Mouse (Mus musculus) right cerebral cortex, postnatal 36 days (tissue): ENCODE results near the gene Rmnd1.
A peak's percentile ranks its signal among the peaks of the same experiment; 100 is the strongest.
"Not testable (repeated sequence)": the region's sequence is repeated elsewhere in the genome, so short reads cannot be mapped to it uniquely, and the experiment has no call there.

Experiments used
- DNase-seq, 2 experiments: peaks; one replicate each; pipeline ENCODE4 v3.0.0; 2022; ENCODE audit warnings: low spot score in 2 of 2, mixed read lengths in 1 of 2

Rmnd1 gene

DNA sequence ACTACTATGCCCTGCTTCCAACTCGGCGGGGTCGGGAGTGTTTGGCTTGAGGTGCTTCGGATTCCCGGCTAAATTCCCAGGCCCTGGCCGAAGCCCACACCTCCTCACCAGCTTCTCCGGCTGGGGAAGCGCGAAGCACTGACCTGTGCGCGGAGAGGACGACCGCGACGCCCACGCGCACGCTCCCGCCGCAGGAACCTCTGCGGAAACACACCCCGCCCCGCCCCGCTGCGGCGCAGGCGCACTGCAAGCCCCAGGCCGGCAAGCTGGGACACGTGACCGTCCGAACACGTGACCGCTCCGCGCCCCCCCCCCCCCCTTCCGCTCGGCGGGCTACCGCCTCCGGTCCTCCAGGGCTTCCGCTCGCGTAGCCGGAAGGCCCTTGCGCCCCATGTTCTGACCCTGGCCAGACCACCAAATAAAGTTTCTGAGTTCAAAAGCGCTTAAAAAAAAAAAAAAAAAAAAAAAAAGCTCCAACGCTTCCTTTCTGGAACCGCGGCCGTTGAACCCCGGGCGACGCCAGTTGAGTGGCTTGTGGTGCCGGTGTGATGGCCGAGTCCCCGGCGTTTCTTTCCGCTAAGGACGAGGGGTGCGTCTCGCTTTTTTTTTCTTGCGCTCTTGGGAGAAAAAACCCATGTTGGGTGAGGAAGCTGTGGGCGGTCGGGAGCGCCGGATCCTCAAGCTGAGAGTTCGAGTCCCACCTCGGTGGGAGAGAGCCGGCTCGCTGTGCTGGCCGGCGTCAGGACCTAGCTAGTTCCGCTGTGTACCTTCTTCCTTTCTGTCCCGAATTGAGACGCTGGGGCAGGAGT lies at the start of gene Rmnd1, which contains the start of gene Armt1:
Gene Rmnd1, minus strand, starts transcription at position 266 of the 809 bp plus-strand sequence.
Gene Armt1, plus strand, starts transcription at position 345 of the 809 bp plus-strand sequence.
- peak; percentile 91 to 93 for DNase-seq

DNA sequence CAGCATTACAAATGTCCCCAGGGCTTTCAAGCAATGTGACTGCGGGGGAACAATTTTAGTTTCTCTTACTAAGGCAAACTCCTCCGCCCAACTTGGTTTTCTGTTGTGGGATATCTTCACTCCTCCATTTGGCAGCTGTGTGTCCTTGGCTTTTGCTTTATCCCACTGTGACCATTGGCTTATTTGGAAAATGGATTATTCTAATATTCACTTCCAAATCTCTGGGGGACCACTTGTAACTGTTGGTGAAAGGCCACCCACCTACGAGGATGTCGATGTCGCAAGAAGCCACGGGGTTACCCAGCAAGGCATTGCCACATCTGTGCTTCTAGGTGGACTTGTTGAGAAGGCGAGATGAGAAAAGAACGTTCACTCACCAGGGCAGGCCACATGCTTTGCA lies 49.5 kb upstream of the Rmnd1 start:
- no peak for DNase-seq

DNA sequence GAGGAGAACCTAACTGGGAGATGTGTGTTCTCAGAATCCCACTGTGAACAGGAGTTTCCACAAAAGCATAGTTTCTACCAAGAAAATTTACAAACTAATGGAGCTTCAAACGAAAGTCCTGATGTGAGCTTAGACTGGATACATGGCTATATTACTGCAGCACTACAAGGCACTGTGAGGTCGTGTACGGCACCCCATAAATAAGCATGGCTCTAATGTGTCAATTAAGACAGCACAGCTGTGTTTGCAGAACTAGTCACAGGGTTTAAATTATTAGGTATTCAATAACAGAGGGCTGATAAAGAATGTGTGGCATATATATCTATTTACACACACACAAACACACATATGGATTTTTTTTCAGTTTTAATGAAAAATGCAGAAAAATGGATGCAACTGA lies 48.7 kb upstream of the Rmnd1 start:
- no peak for DNase-seq

DNA sequence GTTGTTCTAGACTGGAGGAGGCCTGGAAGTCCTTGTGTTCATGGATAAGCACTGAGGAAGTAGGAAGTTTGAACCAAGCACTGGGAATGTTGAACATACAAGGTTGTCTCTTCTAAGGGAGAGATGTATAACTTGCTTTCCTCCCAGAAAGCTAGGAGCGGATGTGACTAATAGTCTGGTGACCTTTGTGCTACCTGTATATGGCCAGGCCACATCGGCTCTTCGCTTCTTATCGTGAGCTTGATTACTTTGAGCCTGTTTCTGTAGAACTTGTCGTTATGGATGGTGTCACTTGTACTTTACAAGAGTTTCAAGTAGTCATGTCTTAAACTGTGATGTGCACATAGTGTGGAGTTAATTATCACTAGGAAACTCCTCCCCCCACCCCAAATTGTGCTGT lies 44.4 kb upstream of the Rmnd1 start:
- no peak for DNase-seq

DNA sequence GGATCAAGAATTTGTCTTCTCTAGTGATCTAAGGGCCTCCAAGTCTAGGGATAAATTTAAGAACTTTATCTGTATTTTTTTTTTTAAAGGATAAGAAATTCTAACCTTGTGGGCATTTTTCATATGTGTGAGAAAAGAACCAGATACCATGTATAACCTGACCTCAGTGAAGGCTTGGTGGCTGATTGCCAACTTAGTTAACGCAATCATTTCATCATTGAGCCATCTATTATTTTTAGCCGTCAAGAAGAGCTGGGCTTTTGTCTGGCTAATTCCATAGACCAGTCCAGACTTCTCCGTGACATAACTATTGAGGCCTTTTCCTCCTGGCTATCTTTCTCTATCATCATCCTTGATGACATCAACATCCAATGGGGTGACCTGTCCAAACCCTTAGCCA lies 43.2 kb upstream of the Rmnd1 start:
- no peak for DNase-seq

DNA sequence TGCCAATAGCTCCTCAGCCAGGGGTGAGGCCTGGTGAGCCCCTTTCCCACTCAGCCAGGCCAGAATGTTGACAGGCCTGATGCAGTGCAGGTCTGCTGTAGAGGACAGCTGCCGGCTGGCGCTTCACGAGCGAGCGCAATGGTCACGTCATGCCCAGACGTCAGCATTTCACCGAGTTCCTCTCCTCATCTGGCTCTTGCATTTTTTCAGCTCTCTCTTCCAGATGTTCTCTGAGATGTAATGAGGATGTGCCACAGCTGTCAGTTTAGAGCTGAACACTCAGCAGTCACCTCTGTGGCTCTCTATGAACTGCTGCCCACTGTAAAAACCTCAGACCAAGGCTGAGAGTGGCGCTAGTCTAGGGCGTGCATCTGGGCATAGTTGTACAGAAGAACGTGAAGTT lies 41.4 kb upstream of the Rmnd1 start:
- DNase-seq, result no peak

DNA sequence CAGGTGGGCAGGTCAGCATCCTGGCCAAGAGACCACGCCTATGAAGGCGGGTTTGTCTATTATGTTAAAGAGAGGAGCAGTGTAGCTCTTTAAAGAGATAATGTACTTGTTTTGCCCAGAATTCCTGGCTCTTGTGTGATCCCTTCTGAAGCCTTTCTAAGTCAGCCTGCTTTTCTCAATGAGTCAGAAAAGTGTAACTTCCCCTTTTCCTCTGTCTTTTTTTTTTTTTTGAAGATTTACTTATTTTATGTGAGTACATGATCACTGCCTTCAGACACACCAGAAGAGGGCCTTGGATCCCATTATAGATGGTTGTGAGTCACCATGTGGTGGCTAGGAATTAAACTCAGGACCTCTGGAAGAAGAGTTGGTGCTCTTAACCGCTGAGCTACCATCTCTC lies 37.2 kb upstream of the Rmnd1 start:
- DNase-seq, result no peak

DNA sequence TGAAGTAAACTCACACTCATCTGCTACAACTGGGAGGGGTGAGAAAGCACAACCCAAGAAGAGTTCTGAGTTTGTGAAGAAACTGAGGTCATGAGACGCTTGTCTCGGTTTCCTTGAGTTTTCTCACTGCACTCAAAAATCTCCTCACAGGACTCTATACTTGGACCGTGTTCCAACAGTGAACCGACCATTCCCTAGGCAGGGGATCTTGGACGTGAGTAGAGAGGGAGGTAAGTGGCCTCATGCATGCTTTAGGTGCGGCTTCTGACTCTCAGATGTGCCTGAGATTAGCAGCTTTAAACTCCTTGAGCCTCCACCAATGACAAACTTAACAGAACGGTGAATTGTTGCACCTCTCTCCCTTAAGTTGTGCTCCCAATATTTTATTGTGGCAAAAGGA lies 33.6 kb upstream of the Rmnd1 start:
- DNase-seq, result no peak

DNA sequence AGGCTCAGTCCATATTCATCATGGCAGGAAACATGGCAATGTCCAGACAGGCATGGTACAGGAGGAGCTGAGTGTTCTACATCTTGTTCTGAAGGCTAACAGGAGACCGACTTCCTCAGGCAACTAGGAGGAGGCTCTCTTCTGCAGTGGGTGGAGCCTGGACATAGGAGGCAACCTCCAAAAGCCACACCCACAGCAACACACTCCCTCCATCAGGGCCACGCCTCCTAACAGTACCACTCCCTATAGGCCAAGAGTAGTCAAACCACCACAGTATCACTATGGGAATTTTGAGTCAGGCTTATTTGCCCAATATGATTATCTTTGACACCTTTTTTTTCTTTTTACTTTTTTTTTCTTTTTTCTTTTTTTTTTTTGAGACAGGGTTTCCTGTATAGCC lies 28.0 kb upstream of the Rmnd1 start:
- no peak for DNase-seq

DNA sequence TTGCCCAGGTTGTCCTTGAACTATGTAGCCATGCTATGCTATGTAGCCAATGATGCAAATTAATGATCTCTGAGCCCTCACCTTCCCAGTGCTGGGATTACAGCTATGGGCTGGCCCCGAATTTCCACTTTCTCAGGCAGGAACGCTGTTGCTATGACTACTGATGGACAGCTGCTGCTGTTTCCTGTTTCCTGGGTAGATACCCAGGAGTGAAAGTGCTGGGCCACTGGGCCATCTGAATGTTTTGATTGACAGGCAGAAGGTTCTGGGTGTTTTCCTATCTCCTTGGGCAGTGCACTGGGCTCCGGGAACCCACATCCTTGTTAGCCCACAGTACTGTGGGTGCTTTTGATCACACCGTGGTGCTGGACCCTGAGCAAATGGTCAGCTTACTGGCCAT lies 24.2 kb upstream of the Rmnd1 start:
- DNase-seq, result no peak

DNA sequence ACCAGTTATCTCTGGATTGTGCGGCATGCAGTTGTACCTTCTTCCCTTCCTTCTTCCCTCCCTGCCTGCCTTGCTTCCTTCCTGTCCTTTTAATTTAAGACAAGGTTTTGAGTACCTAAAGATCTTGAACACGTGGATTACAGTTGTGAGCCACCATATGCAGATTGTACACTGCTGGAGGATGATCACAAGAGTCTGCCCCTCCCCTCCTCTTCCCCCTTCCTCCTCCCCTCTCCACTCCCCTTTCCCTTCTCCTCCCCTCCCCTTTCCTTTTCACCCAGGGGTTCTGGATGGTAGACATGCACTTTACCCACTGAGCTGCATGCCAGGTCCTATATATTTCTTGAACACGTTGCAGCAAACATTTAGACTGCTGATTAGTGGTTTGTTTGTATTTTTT lies 3.2 kb upstream of the Rmnd1 start:
- no peak for DNase-seq

DNA sequence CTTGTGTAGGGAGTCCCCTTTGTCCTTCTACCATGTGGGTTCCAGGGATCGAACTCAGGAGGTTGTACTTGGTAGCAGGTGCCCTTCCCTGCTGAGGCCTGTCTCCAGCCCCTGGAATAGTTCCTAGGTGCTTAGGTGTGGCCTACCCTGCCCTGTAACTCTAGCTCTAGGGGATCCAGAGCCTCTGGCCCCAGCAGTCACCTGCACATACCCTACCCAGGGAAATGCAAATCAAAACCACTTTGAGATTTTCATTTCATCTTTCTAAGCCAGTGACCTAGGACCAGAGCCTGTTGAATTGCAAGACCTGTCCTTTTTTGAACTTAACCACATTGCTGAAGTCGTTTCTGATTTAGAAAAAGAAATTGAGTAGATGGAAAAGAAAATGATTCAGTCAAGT lies 1.7 kb upstream of the Rmnd1 start:
- DNase-seq, result not testable (repeated sequence)

DNA sequence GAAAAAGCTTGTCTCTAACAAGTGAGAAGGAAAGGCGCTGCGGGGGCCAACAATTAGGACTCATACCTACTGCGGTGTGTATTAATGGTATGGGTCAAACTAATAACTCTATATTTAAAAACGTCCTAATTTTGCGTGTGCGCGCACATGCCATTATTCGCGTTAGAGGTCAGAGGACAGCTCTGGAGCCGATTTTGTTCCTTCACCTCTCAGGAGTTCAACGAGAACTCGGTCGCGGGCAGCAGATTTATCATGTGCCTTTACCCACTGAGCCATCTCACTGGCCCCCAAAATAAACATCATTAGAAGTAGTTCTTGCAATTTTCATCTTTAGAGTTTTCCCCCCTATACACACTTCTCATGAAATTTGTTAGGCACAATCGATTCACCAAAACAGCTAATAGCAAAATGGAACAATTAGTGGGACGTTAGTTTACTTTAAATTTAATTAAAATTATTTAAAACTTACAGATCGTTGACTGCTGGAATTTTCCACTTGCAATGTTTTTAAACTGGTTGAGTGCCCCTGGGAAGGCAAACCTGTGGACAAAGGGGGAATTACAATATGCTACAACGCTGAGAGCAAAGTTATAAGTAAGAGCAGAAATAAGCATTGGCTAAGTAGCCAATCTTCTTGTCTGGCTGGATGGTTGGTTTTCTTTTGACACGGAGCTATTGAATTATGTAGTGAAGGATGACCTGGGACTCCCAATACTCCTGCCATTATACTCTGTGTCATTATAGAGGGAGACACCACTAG lies 988 bp upstream of the Rmnd1 start:
- DNase-seq, result no peak

DNA sequence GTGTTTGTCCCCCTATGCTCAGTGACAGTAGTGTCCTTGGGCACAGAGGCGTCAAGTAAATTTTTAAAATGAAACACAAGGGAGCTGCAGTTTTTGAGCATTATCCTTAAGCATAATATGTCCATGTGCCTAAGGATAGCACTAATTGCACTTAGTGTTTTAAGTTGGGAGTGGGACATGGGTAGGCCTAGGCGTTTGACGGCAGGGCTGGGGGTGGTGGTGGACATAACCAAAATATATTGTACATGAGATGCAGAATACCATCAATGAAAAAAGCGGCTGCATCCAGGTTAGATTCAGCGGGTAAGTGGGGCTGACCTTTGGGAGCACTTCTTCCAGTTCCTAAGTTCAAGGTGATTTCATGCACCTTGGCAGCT lies 454 bp downstream of the Rmnd1 start:
- no peak for DNase-seq

DNA sequence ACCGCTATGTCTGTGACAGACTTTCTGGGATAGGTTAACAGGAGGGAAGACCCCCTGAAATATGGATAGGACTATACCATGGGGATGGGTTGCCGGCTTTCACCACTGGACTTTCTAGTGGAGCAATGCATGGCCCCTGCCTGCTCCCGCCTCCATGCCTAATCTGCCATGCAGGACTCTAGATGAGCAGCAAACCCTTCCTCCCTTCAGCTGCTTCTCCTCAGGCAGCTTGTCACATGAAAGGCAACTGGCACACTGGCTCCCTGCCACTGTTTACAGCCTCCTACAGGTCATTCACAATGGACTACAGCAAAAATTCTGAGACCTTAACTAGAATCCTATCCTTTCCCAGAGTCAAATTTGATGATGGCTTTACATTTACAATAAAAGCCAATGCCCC lies 1.4 kb downstream of the Rmnd1 start:
- DNase-seq, result no peak

DNA sequence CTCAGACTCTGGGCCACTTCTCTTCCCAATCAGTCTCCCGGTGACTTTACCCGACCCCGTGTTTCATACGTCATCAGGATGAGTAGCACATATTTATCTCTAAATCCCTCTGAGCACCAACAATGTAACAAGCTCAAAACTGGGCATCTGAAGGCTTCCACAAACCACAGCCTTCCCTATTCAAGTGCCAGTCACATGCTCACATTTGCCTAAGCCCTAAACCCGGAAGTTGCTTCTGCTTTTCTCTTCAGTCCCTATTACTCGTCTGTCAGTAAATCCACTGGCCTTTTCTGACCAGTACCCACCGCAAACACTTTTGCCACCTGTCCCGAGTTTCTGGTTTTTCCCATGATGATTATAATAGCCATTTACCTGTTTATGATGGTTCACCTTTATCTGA lies 1.8 kb downstream of the Rmnd1 start:
- no peak for DNase-seq

DNA sequence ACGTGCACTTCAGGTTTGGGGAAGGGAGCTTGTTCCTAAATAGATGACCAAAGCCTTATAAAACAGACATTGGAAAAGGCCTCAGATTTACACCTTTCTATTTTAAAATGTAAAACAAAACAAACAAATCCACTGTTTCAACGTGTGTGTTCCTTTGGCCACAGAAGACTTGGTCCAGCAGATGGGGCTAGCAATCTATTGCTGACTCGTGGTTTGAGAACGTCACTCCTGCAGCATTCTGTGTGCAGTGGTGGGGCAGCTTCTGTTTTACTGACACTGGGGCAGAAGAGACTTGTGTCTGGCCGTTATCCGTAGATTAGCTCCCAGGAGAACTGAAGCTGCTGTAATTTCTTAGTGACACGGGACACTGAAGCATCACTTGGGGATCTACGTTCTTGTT lies 6.9 kb downstream of the Rmnd1 start:
- no peak for DNase-seq

DNA sequence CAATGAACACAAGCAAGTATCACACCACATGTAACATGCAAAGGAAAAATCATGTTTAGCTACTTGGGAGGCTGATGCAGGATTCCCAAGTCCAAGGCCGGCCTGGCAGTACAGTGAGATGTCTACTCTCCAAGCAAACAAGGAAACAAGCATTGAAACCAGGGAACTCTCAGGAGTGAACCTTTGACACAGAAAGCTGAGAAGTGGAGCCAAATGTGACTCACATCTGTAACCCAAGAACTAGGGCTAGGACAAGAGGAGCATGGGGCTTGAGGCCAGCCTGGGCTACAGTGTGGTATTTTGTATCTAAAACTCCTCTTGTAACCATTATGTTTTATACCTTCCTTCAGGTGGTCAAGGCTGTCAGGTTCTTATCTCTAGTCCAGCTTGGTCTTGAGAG lies 25.0 kb downstream of the Rmnd1 start:
- DNase-seq, result no peak

DNA sequence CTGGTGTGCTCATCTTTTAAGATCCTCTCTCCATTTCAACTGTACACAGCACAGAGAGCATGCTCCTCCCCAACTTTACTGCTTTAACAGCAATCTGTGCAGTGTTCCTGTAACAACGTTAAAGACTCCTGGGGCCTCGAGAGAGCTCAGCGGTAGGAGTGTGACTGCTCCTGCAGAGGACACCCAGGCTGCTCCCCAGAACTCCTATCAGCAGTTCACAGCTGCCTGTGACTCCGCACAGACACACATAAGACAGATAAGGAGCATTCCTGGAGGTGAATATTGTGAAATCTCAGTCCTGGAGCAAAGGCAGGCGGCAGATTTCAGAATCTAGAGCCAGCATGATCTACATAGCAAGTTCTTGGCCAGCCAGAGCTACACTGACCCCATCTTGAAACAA lies 26.7 kb downstream of the Rmnd1 start:
- no peak for DNase-seq

DNA sequence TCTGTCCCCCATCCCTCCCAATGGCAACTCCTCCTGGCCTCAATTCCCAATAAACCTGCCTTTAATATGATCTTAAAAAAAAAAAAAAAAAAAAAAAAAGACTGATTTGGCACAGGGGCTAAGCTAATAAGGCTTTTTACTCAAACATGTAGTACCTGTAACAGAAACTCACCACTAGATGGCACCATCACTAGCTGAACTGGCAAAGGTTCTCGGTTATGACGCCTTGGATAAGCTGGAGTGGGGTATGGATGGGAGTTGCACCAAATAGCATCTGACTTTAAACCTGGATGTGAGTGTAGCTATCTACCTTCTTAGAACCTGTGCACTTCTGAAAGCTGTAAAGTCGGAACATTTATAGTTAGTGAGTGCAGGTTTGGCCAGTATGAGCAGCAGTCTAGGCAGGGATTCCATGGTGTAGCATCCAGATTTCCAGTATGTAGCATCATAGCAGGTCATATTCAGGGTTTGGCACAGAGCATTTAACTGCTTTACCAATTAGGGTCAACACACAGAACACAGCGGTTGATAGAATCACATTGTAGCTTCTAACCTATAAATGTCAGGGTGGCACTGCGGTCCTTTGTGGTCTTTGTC lies 27.2 kb downstream of the Rmnd1 start:
- DNase-seq, result no peak

DNA sequence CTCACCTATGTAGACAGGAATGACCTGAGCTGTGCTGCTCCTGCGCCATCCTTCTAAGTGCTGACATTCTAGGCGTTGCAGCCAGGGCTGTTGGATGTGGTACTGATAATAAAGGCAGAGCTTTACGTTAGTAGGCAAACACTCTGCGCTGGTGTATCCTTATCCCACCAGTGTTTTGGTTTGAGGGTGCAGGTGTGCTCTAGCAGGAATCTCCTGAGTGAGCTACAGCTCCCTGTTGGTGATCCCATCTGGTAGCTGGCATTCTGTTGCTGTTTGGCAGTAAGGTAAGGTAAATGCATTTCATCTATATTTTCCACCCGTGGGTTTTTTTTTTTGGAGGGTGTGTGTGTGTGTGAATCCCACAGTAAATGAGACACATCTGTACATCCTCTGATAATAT lies 34.1 kb downstream of the Rmnd1 start:
- DNase-seq, result no peak

DNA sequence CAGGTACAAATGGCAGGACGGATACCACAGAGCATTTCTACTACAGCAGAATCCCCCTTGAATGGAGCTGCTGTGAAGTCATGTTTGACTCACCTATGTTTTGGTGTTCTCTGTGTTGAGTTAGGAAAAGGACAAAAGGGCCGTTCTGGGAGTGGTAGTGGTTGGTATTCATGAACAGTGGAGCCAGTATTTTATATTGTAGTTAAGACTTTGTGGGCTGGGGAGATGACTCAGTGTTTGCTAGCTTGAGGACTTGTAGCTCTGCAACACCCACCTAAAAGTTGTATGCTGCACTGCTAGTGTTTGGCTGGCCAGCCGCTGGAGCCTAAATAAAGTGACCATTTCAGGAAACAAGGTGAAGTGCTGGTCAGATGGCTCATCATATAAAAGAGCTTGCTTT lies 36.9 kb downstream of the Rmnd1 start:
- DNase-seq, result no peak

DNA sequence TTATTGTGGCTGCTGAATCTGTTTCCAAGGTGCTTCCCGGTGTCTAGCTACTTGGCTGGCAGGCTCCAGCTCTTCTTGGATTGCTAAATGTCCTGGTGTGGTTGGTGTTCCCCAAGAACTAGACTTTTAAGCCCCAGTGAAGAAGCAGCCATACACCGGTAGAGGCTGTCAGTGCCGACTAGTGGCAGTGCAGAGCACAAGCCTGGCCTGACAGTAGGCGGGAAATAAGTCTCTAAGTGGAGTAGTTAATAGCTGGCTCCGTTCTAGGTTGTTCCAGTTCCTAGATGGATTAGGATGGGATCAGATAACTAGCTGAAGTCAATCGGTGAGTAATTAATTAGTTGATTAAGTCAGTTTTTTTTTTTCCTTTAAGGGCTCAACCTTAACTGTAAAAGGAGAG lies 40.3 kb downstream of the Rmnd1 start:
- DNase-seq, result no peak
